Mouse (Mus musculus) left cerebral cortex, adult 8-10 months (tissue): ENCODE results near the gene Ifitm2. TPM values are rescaled to one million over a fixed set of nuclear protein-coding genes. Genes with fewer than 3 reads are reported as not detected.
"Not testable (repeated sequence)": the region's sequence is repeated elsewhere in the genome, so short reads cannot be mapped to it uniquely, and the experiment has no call there.

ENCODE experiments used
- DNase-seq, 2 experiments: peaks; one replicate each; pipeline ENCODE4 v3.0.0; 2022; ENCODE audit warnings: low spot score in 2 of 2
- total RNA-seq, 4 experiments: library from RNA; stranded (reverse); gene quantifications; 2 replicates each; pipeline ENCODE4 v1.2.4; 2022

Gene Ifitm2
- total RNA-seq, result 10 to 100 TPM; 13.5 to 19.6 (median 16.7) TPM

- DNase-seq, result peak in 1 of 2 experiments; percentile 46
These were observed at the start of gene Ifitm2, which contains the start of gene Gm45717 for GRCm38 (mm10) chr7:140955758-140956555. Ifitm2 (minus strand) TSS chr7:140955987. Gm45717 (minus strand) TSS chr7:140955937.

DNA sequence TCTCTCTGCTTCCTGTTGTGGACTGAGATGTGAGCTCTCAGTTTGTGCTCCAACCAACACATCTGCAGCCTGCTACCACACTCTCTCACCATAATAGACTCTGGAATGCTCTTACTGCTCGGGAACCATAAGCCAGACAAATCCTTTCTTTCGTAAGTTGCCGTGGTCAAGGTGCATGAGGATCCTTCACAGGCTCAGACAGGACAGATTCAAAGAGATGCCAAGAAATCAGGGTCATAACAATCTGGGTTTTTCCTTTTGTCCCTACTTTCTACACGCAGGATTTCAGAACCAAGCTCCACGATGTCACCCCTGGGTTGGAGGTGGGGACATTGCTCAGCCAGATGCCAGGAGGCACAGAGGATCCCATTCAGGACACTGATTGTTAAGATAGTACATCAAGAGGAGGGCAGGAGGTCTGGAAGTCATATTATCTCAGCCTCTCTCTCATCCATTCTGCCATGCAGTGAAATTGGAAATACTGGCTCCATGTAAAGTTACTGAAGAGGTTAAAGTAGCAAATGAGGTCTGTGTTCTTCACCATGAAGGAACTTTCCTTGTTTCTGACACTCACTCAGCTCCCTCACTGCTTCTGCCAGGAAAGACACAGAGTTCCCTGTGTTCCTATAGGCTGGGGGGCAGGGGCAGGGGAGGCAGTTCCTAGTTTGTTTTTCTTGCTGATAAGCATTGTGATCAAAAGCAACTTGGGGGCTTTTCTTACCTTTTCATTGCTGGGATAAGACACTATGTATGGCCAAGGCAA, 47.6 kb upstream of the Ifitm2 start:
- no peak for DNase-seq

DNA sequence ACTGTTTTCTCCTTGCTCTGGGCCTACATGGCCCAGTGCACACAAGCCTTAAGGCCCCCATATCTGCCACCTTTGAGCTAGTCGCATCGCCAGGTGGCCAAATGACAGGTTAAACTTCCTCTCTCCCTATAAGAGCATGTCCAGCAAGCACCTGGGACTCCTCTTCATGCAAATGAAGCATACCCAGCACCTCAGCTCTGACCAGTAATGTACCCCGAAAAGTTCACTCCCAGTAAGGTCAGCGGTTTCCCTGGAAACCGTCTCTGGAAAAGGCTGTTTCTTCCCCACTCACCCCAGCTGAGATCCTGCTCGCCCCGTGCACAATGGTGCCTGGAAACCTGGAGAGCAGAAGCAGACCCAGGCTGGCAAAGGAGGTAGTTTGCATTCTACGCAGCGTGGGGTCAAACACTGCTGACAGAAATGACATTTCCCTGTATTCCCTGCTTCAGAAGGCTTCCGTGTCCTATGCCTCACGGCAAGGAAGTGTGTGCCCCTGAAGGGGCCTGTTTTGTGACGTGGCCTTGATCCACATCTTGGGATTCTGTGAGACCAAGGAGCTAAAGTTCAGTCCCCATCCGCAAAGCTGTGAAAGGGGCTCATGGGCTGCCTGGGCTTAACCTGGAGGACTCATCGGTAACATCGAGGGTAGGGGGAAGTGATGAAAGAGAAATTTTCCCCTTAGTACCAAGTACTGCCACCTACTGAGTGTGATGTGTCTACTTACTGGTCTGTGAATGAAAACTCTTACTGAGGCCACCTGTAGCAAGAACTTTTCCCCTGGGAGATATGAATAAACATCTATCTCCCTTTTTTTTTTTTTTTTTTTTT, 45.3 kb upstream of the Ifitm2 start:
- DNase-seq, result no peak

DNA sequence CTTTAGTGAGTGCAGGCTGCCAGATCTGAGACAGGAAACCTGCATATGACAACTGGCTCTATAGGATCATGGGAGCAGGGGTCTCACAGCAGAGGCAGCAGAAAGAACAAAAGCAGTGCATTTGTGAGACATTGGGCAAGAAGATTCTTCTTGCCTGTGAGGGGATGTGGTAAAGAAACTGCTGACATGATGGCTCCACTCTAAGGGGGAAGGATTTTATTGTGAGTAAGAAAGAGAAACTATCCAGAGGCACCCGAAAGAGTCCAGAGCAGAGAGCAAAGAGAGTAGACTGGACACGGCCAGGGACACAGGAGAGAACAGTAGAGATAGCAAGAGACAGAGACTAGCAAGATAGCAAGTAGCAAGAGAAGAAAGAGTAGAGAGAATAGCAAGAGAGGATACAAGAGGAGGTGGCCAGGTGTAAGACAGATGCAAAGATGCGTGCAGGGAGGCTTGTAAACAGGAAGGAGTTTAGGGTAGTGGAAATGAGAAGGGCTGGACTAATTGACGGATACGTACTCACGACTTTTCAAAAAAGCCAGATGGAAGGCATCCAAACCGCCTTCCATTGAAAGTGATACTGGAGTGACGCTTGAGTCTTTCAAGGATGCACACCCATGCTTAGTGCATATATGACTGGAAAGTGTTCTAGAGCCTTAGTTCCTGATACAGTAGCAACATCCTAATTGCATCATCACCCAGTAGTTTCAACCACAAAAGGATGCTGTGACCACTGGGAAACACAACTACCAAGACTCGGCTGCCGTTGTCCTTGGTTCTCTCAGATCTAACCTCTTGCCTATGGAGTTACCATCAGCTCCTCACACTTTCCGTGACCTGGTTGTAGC, 43.3 kb upstream of the Ifitm2 start:
- no peak for DNase-seq

GRCm38 (mm10) chr7:140997817-140998216, 42.0 kb upstream of the Ifitm2 start:
- DNase-seq, result no peak

GRCm38 (mm10) chr7:140991117-140991689, 35.4 kb upstream of the Ifitm2 start:
- no peak for DNase-seq

DNA sequence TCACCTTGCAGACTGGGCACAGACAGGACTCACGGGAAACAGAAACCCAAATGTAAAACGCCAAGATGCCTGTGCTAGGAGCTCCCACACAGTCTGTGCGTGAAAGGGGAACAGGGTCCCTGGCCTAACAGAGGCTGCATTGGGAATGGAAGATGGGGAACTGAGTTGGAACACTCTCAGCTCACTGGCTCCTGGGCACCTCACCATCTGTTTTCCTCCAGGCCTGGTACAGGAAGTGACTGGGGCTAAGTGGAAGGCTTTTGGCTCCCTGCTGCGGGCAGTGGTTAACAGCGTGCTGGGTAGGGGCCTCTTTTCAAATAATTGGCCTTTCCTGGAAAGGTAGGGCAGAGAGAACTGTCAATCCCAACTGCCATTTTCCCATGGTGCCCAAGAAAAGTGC, 34.8 kb upstream of the Ifitm2 start:
- no peak for DNase-seq

- no peak for DNase-seq
These were observed 34.4 kb upstream of the Ifitm2 start for GRCm38 (mm10) chr7:140990185-140990584.

- DNase-seq, result no peak
These were observed 33.2 kb upstream of the Ifitm2 start for GRCm38 (mm10) chr7:140989022-140989421.

- peak in 1 of 2 experiments; percentile 38 for DNase-seq
These were observed 31.7 kb upstream of the Ifitm2 start for GRCm38 (mm10) chr7:140987182-140988138.

DNA sequence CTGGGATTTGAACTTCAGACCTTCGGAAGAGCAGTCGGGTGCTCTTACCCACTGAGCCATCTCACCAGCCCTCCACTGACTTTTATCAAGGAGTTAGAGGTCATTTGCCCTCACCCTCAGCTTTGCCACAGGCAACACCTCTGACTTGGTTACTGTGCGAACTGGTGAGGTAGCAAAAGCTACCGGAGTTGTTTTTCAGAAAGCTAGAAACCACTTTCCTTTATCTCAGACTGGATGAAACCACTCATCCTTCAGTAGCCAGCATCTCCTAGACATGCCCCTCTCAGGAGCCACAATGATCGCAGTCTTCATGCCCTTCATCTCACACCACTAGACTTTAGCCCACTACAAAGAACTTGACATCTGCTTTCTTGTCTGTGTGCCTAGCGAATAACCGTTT, 27.2 kb upstream of the Ifitm2 start:
- no peak for DNase-seq

DNA sequence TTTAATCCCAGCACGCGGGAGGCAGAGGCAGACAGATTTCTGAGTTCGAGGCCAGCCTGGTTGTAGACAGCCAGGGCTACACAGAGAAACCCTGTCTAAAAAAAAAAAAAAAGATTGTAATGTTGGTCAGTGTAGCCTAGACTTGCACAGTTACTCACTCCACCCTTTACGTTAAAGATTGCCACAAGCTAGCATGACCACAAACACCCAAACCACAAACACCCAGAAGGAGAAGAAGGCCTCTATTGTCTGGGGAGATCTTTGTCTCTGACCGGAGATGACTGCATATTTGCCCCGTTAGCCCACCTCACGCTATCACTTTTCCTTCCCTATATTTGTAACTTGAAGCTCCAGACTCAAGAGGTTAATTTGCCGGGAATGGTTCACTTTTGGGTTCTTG, 25.9 kb upstream of the Ifitm2 start:
- DNase-seq, result no peak

GRCm38 (mm10) chr7:140976720-140977119, 20.9 kb upstream of the Ifitm2 start:
- not testable (repeated sequence) for DNase-seq

DNA sequence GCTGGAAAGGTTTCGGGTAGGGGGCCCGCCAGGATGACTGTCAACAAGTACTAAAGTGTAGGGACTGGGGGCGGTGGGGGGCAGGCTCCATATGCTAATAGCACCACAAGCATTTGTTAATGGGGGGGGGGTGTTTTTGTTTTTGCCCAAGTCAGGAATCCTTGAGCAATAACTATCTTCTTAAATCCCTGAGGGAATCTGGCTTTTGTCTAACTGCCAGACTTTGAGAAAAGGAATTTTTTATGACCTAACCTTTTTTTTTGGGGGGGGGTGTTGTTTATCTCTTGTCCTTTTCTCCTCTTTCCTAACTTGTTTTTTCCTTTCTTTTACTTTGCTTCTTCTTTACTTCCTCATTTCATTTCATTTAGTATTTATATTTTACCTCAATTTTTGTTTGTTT, 19.7 kb upstream of the Ifitm2 start:
- DNase-seq, result no peak

- no peak for DNase-seq
These were observed 19.2 kb upstream of the Ifitm2 start for GRCm38 (mm10) chr7:140974940-140975339.

DNA sequence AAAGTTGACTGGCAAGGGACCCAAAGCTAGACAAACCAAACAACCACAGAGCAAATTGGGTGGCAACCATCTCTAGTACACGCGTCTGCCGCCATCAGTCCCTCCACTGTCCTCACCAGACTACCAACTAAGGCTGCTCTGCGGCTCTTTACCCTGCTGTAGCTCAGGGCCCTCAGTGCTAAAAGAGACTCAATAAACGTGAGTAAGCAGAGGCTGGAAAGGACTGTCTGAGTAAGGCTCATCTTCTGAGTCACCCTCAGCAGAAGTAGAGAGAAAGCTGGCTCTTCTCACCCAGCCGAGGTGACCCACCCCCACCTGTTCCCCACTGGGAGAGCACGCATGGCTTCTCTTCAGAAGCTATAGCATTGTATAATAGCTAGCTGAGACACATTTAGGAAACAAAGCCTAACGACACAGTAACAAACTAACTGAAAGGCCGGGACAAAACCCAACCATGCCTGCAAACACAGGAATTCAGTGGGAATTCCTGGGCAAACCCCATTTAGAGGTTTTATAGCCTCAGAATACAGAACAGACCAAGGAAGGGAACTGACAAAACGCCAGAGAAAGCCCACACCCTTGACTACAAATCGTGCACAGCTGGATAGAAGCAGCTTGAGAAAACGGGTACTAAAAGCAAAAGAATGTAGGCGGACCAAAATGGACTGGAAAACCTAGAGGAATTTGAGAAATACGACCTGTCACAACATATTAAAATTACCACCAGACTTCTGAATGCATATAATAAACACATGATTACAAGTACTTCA, 17.8 kb upstream of the Ifitm2 start:
- DNase-seq, result peak in 1 of 2 experiments; percentile 22

GRCm38 (mm10) chr7:140971479-140972171, 15.8 kb upstream of the Ifitm2 start:
- no peak for DNase-seq

DNA sequence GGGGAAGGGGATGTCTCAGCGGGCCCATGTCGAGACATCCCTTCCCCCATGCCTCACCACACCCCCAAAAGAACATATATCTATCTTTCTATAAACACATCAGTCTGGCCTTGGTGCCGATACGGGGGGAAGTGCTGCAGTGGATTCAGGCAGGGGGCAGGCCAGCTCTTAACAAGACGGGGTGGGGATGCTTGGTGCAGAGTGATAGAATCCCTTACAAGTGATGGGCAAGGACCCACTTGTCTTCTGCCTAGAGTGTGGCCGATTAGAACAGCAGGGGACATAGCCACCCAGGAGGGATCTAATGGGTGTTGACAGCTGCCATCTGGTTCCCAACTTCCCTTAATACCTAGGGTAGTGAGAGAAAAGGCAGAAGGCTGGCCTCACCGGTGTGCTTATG, 15.1 kb upstream of the Ifitm2 start:
- no peak for DNase-seq
